Mouse (Mus musculus) c-Kit-positive CD71-positive TER-119-negative erythroid progenitor cells, embryonic 14.5 days (primary cell): ENCODE measurements around the gene Cyp2d10.
"Not testable (repeated sequence)": the region's sequence is repeated elsewhere in the genome, so short reads cannot be mapped to it uniquely, and the experiment has no call there.

Source experiments
- DNase-seq: peaks from one replicate; pipeline ENCODE4 v3.0.0-alpha.2; 2013; ENCODE audit warnings: low read depth

The Cyp2d10 gene

GRCm38 (mm10) chr15:82395955-82396354, 11.0 kb downstream of the Cyp2d10 start:
- DNase-seq, result not testable (repeated sequence)

GRCm38 (mm10) chr15:82393922-82394321, 13.1 kb downstream of the Cyp2d10 start, which contains the start of gene Cyp2d11:
Cyp2d11 (minus strand) TSS chr15:82394022.
- not testable (repeated sequence) for DNase-seq

- not testable (repeated sequence) for DNase-seq
Measured at GRCm38 (mm10) chr15:82389916-82390315, 17.1 kb downstream of the Cyp2d10 start.

GRCm38 (mm10) chr15:82385729-82386128, 21.3 kb downstream of the Cyp2d10 start:
- DNase-seq, result no peak

- DNase-seq, result no peak
Measured at GRCm38 (mm10) chr15:82382441-82382840, 24.6 kb downstream of the Cyp2d10 start.

GRCm38 (mm10) chr15:82380714-82381062, 26.3 kb downstream of the Cyp2d10 start:
- DNase-seq, result no peak

- no peak for DNase-seq
Measured at GRCm38 (mm10) chr15:82379871-82380713, 26.9 kb downstream of the Cyp2d10 start, which contains the start of gene Cyp2d22. Cyp2d22 (minus strand) TSS chr15:82380260.

GRCm38 (mm10) chr15:82379511-82379870, 27.5 kb downstream of the Cyp2d10 start:
- DNase-seq, result no peak

- DNase-seq, result no peak
Measured at GRCm38 (mm10) chr15:82378261-82379180, 28.5 kb downstream of the Cyp2d10 start.

GRCm38 (mm10) chr15:82377701-82378100, 29.3 kb downstream of the Cyp2d10 start:
- no peak for DNase-seq

- no peak for DNase-seq
Measured at GRCm38 (mm10) chr15:82376393-82377138, 30.4 kb downstream of the Cyp2d10 start.

GRCm38 (mm10) chr15:82375855-82376254, 31.1 kb downstream of the Cyp2d10 start:
- DNase-seq, result no peak

- DNase-seq, result no peak
Measured at GRCm38 (mm10) chr15:82374437-82374836, 32.6 kb downstream of the Cyp2d10 start.

- DNase-seq, result no peak
Measured at GRCm38 (mm10) chr15:82372991-82373390, 34.0 kb downstream of the Cyp2d10 start.

GRCm38 (mm10) chr15:82372446-82372845, 34.5 kb downstream of the Cyp2d10 start:
- DNase-seq, result no peak

- DNase-seq, result no peak
Measured at GRCm38 (mm10) chr15:82368851-82369250, 38.1 kb downstream of the Cyp2d10 start.

- DNase-seq, result no peak
Measured at GRCm38 (mm10) chr15:82368146-82368545, 38.8 kb downstream of the Cyp2d10 start.

GRCm38 (mm10) chr15:82364561-82364960, 42.4 kb downstream of the Cyp2d10 start:
- not testable (repeated sequence) for DNase-seq

GRCm38 (mm10) chr15:82363801-82364200, 43.2 kb downstream of the Cyp2d10 start:
- DNase-seq, result not testable (repeated sequence)

- DNase-seq, result no peak
Measured at GRCm38 (mm10) chr15:82362234-82362633, 44.8 kb downstream of the Cyp2d10 start.

- no peak for DNase-seq
Measured at GRCm38 (mm10) chr15:82361459-82362018, 45.5 kb downstream of the Cyp2d10 start.
